Mouse (Mus musculus) hindbrain, embryonic 11.5 days (tissue): ENCODE measurements around the gene Rft1. TPM values are rescaled to one million over a fixed set of nuclear protein-coding genes. Genes with fewer than 3 reads are reported as not detected.

Experiments used
- ATAC-seq: fragments of 200-750 bp; cut with Nextera tagmentation; 2 replicates; pipeline ENCODE4 v1.8.0; 2017; ENCODE audit warnings: mild to moderate bottlenecking, moderate TSS enrichment, moderate library complexity; ENCODE audit not compliant: low FRiP score
- DNase-seq: peaks from one replicate; pipeline ENCODE4 v3.0.0-alpha.2; 2015; ENCODE audit warnings: low spot score
- H3K27ac ChIP-seq: fragments of 300-500 bp; sonication (generic); 2 replicates; pipeline ENCODE4 v1.5.1; 2014; ENCODE audit warnings: mild to moderate bottlenecking, low read depth, low read length
- H3K27me3 ChIP-seq: fragments of 300-500 bp; sonication (generic); 2 replicates; pipeline ENCODE4 v1.6.1; 2014; ENCODE audit warnings: mild to moderate bottlenecking, low read length, moderate library complexity, mixed read lengths; ENCODE audit not compliant: control insufficient read depth, insufficient read depth
- H3K36me3 ChIP-seq: fragments of 300-500 bp; sonication (generic); 2 replicates; pipeline ENCODE4 v1.6.1; 2014; ENCODE audit warnings: mild to moderate bottlenecking, low read length, moderate library complexity, mixed read lengths; ENCODE audit not compliant: control insufficient read depth, insufficient read depth
- H3K4me1 ChIP-seq: fragments of 300-500 bp; sonication (generic); replicated peaks from 2 replicates; pipeline ENCODE4 v1.6.1; 2014; ENCODE audit warnings: low read length, mixed read lengths; ENCODE audit not compliant: control insufficient read depth, insufficient read depth
- H3K4me2 ChIP-seq: fragments of 300-500 bp; sonication (generic); replicated peaks from 2 replicates; pipeline ENCODE4 v1.6.1; 2014; ENCODE audit warnings: mild to moderate bottlenecking, low read depth, low read length
- H3K4me3 ChIP-seq: fragments of 300-500 bp; sonication (generic); 2 replicates; pipeline ENCODE4 v1.5.1; 2014; ENCODE audit warnings: low read depth, low read length
- H3K9ac ChIP-seq: fragments of 300-500 bp; sonication (generic); 2 replicates; pipeline ENCODE4 v1.6.1; 2014; ENCODE audit warnings: low read depth, low read length
- H3K9me3 ChIP-seq: fragments of 300-500 bp; sonication (generic); 2 replicates; pipeline ENCODE4 v1.6.1; 2016; ENCODE audit warnings: low read length; ENCODE audit not compliant: control insufficient read depth
- WGBS: fragments of 180-500 bp; shearing (Covaris S2); extraction: QIAGEN DNeasy Blood & Tissue Kit; methylation state at CpG from one replicate; pipeline ENCODE4 v1.1.7; 2014; 5-methylcytosine and 5-hydroxymethylcytosine counted together
- polyA plus RNA-seq: library from polyadenylated mRNA; unstranded; fragments of >200 nt; fragmentation: Nextera tagmentation; extraction: Ambion mirVana; gene quantifications from 2 replicates; pipeline ENCODE4 v1.2.1, GENCODE M21; 2014

Gene Rft1
- polyA plus RNA-seq, 1 experiment from 2014 or later = 13.6 TPM

DNA sequence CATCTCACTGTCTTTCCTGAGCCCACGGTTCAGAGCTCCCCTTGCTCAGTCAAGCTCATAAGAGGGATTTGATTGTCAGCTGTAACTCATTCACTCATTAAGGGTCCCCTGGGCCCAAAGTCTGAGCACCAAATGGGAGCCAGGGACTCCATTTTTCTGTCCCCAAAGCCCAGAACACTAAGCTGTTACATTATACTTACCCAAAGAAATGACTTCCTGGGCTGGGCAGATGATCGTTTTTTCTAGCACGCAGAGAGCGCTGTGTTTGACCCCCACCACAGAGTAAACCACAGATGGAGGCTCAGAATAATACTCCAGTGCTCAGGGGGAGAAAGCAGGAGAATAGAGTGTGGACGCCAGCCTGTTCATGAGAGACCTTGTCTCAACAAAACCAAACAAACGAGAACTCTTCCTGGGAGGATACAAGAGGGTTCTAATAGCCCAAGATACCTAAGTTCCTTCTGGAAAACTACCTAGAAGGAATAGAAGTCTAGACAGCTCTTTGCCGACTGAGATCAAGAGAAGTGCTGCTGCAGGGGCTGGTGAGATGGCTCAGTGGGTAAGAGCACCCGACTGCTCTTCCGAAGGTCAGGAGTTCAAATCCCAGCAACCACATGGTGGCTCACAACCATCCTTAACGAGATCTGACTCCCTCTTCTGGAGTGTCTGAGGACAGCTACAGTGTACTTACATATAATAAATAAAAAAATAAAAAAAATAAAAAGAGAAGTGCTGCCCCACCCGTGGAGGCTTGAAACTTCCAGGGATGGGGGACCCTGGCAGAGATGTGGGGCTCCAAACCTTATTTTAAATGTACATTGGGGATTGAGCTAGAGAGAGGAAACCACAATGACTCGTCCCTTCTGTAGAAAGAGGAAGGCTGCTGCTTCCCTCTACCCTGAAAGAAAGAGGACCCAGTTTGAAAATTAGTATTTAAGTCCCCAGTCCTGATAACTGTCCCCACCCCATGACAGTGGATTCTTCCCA lies 27.1 kb upstream of the Rft1 start:
- DNase-seq (no peak), ATAC-seq (no peak)
- no peak overlapping the region for H3K27ac ChIP-seq
- H3K27me3 ChIP-seq = peaks cover 11% of the 10 kb centered on the region; the same call in 1 of the 2 replicates
- WGBS = 60% methylated on average over 12 of the region's 12 CpGs
- H3K9me3 ChIP-seq = no peaks in the 10 kb centered on the region
- H3K4me3 ChIP-seq = peak overlapping the region; percentile 54
- H3K9ac ChIP-seq = no peak overlapping the region
- peak overlapping the region; percentile 65 for H3K4me2 ChIP-seq
- H3K4me1 ChIP-seq = peaks cover 7% of the 10 kb centered on the region; the same call in 1 of the 2 replicates
- no peaks in the 10 kb centered on the region for H3K36me3 ChIP-seq

DNA sequence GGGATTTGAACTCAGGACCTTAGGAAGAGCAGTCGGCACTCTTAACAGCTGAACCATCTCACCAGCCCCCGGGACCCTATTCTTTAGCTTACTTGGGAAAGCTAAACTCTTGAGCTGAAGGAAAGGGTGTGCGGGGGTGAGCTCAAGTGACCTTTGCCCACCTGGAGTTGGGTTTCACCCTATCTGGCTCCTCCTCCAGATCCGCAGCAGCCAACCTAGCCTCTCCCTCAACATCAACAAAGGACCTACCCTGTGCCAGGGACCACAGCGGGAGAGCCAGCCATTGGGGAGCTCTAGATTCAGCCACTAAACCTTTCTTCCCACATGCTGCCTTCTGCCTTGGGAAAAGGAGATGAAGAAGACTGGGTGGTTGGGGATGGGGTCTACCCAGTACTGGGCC lies 25.9 kb upstream of the Rft1 start:
- 89% methylated on average over 5 of the region's 5 CpGs for WGBS
- ATAC-seq = no peak

DNA sequence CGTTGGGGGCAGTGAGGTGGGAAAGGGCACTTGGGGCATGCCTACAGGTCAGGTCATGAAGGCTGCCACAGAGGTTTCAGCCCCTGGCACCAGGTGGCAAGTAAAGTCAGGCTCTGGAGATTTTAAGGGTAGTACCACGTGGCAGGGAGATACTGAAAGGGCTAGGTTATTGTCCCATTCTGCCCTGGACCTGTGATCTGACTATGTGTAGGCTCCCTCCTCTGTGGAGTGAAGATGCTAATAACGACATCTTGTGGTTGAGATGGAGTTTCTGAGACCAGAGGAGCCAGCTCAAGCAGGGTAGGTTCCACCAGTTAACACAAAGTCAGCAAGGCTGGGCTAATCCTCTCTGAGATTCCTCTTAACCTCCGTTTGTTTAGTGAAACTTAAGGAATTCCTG lies 24.3 kb upstream of the Rft1 start:
- Histone ChIP-seq H3K4me1 (peaks cover 7% of the 10 kb centered on the region; the same call in 1 of the 2 replicates), H3K4me3 (no peak overlapping the region), H3K9ac (no peak overlapping the region), H3K27ac (no peak overlapping the region), H3K9me3 (no peaks in the 10 kb centered on the region), H3K36me3 (no peaks in the 10 kb centered on the region), H3K27me3 (peaks cover 11% of the 10 kb centered on the region; the same call in 1 of the 2 replicates), H3K4me2 (no peak overlapping the region)
- ATAC-seq (no peak), DNase-seq (no peak)
- 46% methylated on average over 4 of the region's 4 CpGs for WGBS

More for the DNA sequence above, 25.9 kb upstream of the Rft1 start:
- Histone ChIP-seq H3K9me3 (no peaks in the 10 kb centered on the region), H3K27me3 (peaks cover 11% of the 10 kb centered on the region; the same call in 1 of the 2 replicates), H3K27ac (no peak overlapping the region), H3K4me1 (peaks cover 7% of the 10 kb centered on the region; the same call in 1 of the 2 replicates), H3K9ac (no peak overlapping the region), H3K4me3 (no peak overlapping the region), H3K36me3 (no peaks in the 10 kb centered on the region), H3K4me2 (no peak overlapping the region)
- DNase-seq = no peak

DNA sequence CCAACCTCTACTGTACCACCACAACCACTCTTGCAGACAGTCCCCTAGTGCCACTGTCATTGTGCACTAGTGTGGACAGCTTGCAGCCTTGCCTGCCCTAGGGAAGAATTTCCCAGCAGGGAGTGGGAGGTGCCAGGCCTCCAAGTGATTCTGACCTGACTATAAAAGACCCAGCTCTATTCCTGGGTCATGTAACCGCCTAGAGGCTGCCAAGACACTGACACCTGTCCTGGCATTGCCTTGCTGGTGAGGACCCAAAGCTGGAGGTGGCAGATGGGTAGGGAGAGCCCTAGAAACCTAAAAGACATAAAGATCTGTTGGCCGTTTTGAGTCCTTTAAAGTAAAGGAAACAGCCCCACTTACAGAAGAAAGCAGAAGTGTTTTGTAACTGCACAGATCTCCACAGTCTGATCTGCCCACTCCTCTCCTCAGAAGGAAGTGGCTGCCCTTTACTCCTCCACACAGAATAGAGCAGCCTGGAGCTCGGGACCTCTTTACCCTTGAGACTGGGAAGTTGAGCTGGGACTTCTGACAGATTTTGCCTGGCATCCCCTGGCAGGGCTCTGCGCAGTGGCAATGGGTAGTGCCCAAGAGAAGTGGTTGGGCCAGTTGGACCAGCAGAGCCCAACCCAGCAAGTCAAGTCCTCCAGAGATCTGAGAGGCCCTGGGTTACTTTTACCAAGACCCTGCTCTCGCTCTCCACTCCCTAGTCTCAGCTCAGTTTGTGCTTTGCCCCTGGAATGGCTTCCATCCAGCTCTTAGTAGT lies 23.2 kb upstream of the Rft1 start:
- Histone ChIP-seq H3K9ac (no peak overlapping the region), H3K9me3 (no peaks in the 10 kb centered on the region), H3K36me3 (no peaks in the 10 kb centered on the region), H3K4me3 (no peak overlapping the region), H3K4me1 (0 out of 2 replicates have a peak, but pooled peaks cover 5% of the 10 kb centered on the region), H3K4me2 (no peak overlapping the region), H3K27ac (no peak overlapping the region), H3K27me3 (peaks cover 5% of the 10 kb centered on the region; the same call in 1 of the 2 replicates)
- WGBS = 78% methylated on average over 5 of the region's 5 CpGs
- ATAC-seq (no peak), DNase-seq (no peak)

DNA sequence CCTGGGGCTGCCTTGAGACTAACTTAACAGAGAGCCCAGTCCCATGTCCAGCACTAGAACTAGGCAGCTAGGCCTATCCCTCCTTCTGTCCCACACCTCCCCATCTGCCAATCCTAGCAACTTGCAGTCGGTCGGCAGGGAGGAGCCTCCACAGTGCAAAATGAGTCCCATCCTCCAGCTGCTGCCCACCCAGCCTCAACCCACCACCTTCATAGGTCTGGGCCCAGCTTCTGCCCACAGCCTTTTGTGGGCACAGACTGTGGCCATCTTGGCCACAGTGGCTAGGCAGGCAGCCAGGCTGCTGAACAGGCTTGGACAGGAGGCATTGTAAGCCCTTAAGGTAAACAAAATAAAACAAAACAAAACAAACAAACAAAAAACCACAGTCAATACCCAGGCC lies 22.3 kb upstream of the Rft1 start:
- no peak for DNase-seq
- H3K27me3 ChIP-seq = no peaks in the 10 kb centered on the region
- no peak overlapping the region for H3K27ac ChIP-seq
- no peak overlapping the region for H3K9ac ChIP-seq
- H3K4me3 ChIP-seq = no peak overlapping the region
- no peaks in the 10 kb centered on the region for H3K4me1 ChIP-seq
- ATAC-seq = no peak
- no peaks in the 10 kb centered on the region for H3K9me3 ChIP-seq
- 57% methylated on average over 2 of the region's 2 CpGs for WGBS
- H3K36me3 ChIP-seq = no peaks in the 10 kb centered on the region
- H3K4me2 ChIP-seq = no peak overlapping the region

DNA sequence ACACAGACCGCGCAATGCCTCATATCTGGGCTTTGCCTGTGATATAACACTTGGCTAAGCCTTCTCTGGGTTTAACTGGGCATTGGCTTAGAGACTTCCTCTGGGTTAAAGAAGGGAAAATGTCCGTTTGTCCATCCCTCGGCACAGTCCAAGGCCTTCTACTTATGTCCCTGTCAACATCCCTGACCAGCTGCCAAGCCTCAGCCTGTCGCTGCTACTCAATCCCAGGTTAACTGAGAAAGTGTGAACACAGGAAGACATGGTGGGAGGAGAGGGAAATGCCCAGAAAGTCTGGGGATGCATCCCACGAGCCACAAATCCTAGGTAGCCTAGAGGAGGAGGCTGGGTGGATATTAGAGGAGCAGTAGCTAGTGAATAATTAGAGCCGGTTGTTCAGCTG lies 20.5 kb upstream of the Rft1 start:
- H3K27ac ChIP-seq = no peak overlapping the region
- H3K4me3 ChIP-seq = no peak overlapping the region
- WGBS = 85% methylated on average over 7 of the region's 7 CpGs
- no peak overlapping the region for H3K4me2 ChIP-seq
- no peaks in the 10 kb centered on the region for H3K9me3 ChIP-seq
- no peaks in the 10 kb centered on the region for H3K4me1 ChIP-seq
- no peaks in the 10 kb centered on the region for H3K36me3 ChIP-seq
- no peak for ATAC-seq
- H3K9ac ChIP-seq = no peak overlapping the region
- no peak for DNase-seq
- no peaks in the 10 kb centered on the region for H3K27me3 ChIP-seq

DNA sequence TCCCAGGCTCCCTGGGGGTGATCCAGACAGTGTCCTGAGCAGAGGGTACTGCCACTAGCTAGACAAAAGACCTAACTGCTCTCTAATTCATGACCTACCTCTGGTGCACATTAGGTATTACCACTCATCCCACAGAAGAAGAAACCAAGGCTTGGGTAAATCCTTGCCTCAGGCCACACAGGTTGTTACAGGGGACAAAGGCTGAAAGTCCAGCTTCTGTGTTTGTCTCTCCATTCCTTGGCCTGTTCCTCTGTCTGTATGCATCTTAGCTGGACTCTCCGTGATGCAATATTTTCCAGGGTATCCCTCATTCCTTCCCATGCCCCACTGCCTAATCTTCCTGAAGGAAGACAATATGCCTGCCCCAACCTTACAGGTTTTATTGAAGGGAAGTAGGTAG lies 19.7 kb upstream of the Rft1 start:
- Histone ChIP-seq H3K4me3 (no peak overlapping the region), H3K9me3 (no peaks in the 10 kb centered on the region), H3K36me3 (no peaks in the 10 kb centered on the region), H3K9ac (no peak overlapping the region), H3K27ac (no peak overlapping the region), H3K27me3 (no peaks in the 10 kb centered on the region), H3K4me1 (no peaks in the 10 kb centered on the region), H3K4me2 (no peak overlapping the region)
- ATAC-seq = no peak
- WGBS = 93% methylated on average over 1 of the region's 1 CpGs
- DNase-seq = no peak

DNA sequence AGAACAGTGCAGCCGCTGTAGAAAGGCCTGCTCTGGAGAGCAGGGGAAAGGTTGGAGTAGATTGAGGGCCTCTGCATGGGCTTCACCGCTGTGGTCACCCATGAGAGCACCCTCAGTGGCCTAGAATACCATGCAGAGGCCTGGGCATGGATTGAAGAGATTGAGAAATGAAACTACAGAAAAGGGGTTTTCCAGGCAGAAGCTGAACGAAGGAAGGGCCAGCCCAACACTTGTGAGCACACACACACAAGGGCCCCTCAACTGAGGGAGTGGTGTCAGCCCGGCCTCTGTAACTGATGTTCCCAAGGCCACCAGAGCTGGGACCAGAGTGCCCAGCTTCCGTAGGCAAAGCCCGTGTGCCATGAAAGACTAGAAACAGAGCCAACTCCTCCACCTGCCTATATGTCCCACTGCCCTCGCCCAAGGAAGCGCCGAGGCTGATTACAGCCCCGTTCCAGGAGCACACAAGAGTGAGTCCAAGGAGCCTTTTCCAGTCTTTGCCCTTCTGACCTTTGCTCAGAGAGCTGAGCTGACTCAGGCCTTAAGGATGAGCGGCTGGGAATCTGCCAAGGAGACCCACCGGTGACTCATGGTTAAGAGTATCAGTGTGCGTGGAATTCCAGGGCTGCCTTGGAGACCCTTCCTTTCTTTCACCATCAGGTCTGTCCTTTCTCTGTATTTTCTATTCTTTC lies 18.8 kb upstream of the Rft1 start:
- DNase-seq (no peak), ATAC-seq (no peak)
- no peak overlapping the region for H3K27ac ChIP-seq
- no peak overlapping the region for H3K4me2 ChIP-seq
- no peaks in the 10 kb centered on the region for H3K27me3 ChIP-seq
- H3K36me3 ChIP-seq = no peaks in the 10 kb centered on the region
- H3K9me3 ChIP-seq = no peaks in the 10 kb centered on the region
- 87% methylated on average over 13 of the region's 13 CpGs for WGBS
- H3K4me1 ChIP-seq = no peaks in the 10 kb centered on the region
- no peak overlapping the region for H3K4me3 ChIP-seq
- no peak overlapping the region for H3K9ac ChIP-seq
